In the genomic region with DNA sequence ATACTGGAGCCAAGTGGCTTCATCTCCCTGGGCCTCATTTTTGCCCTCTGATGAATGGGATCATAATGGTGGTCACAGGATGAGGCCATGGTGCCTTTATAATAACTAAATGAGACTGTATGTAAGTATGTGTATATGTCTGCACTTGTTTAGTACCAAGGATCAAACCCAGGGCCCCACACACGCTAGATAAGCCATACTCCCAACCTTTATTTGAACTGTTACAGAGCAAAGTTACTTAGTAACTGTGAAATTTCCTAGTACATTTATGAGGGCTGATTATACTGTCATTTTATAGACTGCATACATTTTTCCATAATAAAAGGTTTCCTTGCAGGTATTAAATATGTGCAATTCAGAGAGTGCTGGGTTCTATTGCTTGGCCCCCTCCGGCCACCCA, we compare ENCODE assay signal across 35 mouse cellular contexts. TPM values are rescaled to one million over a fixed set of nuclear protein-coding genes. Genes with fewer than 3 reads are reported as not detected.
"Had no signal": no experiment of that assay in that cellular context is flagged by ENCODE, and none has a peak within 500 bp of the region (broad histone marks: within the 10 kb centered on the region; RNA-seq: fewer than 3 reads in every experiment).

No protein-coding gene starts in this region.

- H3K27me3 ChIP-seq: limb, embryonic 12.5 days; limb, embryonic 15.5 days; liver, embryonic 12.5 days; liver, embryonic 13.5 days; liver, embryonic 15.5 days; lung, embryonic 15.5 days; megakaryocyte, embryonic 14.5 days; midbrain, embryonic 12.5 days; midbrain, embryonic 13.5 days; midbrain, embryonic 15.5 days; neural tube, embryonic 12.5 days had no signal

- H3K27ac ChIP-seq: limb, embryonic 10.5 days; limb, embryonic 12.5 days; limb, embryonic 13.5 days; limb, embryonic 15.5 days; liver, embryonic 12.5 days; liver, embryonic 13.5 days; liver, embryonic 14.5 days; liver, embryonic 15.5 days; lung, embryonic 15.5 days; macrophage; midbrain, embryonic 10.5 days; midbrain, embryonic 12.5 days; midbrain, embryonic 13.5 days; midbrain, embryonic 15.5 days; neural tube, embryonic 12.5 days had no signal

- H3K36me3 ChIP-seq: limb, embryonic 10.5 days; limb, embryonic 12.5 days; limb, embryonic 13.5 days; limb, embryonic 15.5 days; liver, embryonic 12.5 days; liver, embryonic 13.5 days; liver, embryonic 15.5 days; lung, embryonic 15.5 days; midbrain, embryonic 10.5 days; midbrain, embryonic 12.5 days; midbrain, embryonic 13.5 days; midbrain, embryonic 15.5 days; neural tube, embryonic 12.5 days had no signal

- H3K4me3 ChIP-seq: limb, embryonic 10.5 days; limb, embryonic 12.5 days; limb, embryonic 13.5 days; limb, embryonic 15.5 days; liver, embryonic 12.5 days; liver, embryonic 13.5 days; liver, embryonic 15.5 days; lung, embryonic 15.5 days; megakaryocyte, embryonic 14.5 days; midbrain, embryonic 10.5 days; midbrain, embryonic 12.5 days; midbrain, embryonic 13.5 days; midbrain, embryonic 15.5 days; myocyte; neural tube, embryonic 12.5 days had no signal

- H3K9ac ChIP-seq: limb, embryonic 12.5 days; limb, embryonic 13.5 days; limb, embryonic 15.5 days; liver, embryonic 12.5 days; liver, embryonic 13.5 days; liver, embryonic 14.5 days; liver, embryonic 15.5 days; liver, postnatal 0 days; lung, embryonic 14.5 days; lung, embryonic 15.5 days; midbrain, embryonic 12.5 days; midbrain, embryonic 13.5 days; midbrain, embryonic 15.5 days; neural tube, embryonic 12.5 days had no signal

- ATAC-seq: liver, embryonic 12.5 days; liver, postnatal 0 days; lung, postnatal 0 days; midbrain, embryonic 13.5 days; midbrain, embryonic 15.5 days; midbrain, embryonic 16.5 days had no signal

- H3K9me3 ChIP-seq: limb, embryonic 10.5 days; limb, embryonic 12.5 days; limb, embryonic 13.5 days; limb, embryonic 15.5 days; liver, embryonic 12.5 days; liver, embryonic 13.5 days; liver, embryonic 15.5 days; lung, embryonic 15.5 days; midbrain, embryonic 10.5 days; midbrain, embryonic 12.5 days; midbrain, embryonic 13.5 days; midbrain, embryonic 15.5 days; neural tube, embryonic 12.5 days had no signal

- H3K4me1 ChIP-seq: limb, embryonic 12.5 days; limb, embryonic 15.5 days; liver, embryonic 12.5 days; liver, embryonic 13.5 days; liver, embryonic 15.5 days; lung, embryonic 15.5 days; megakaryocyte, embryonic 14.5 days; midbrain, embryonic 10.5 days; midbrain, embryonic 12.5 days; midbrain, embryonic 13.5 days; midbrain, embryonic 15.5 days; neural tube, embryonic 12.5 days had no signal

- DNase-seq: left cerebral cortex, postnatal 4 days; liver; liver, embryonic 13.5 days; liver, postnatal 0 days; lung, adult 18-20 months; lung, adult 2 months; lung, embryonic 14.5 days; lung, postnatal 10 days; lung, postnatal 14 days; lung, postnatal 36 days; lung, postnatal 4 days; midbrain, embryonic 14.5 days had no signal

- H3K4me2 ChIP-seq: limb, embryonic 12.5 days; limb, embryonic 13.5 days; limb, embryonic 15.5 days; liver, embryonic 11.5 days; liver, embryonic 12.5 days; liver, embryonic 13.5 days; liver, embryonic 15.5 days; lung, embryonic 14.5 days; lung, embryonic 15.5 days; midbrain, embryonic 11.5 days; midbrain, embryonic 12.5 days; midbrain, embryonic 13.5 days; midbrain, embryonic 15.5 days; neural tube, embryonic 12.5 days had no signal

RNA-seq across cellular contexts. Expression of a gene that starts 49.5 kb away (rescaled TPM):
- total RNA-seq: megakaryocyte progenitor cell, adult 5-6 weeks; megakaryocyte-erythroid progenitor cell, adult 5-6 weeks; monocyte, adult 5-6 weeks had no signal
- polyA plus RNA-seq: macrophage had no signal
